Comparison of ENCODE assay signal across 9 mouse cellular contexts in genomic region chr2:152092927-152093326, GRCm38 (mm10). TPM values are rescaled to one million over a fixed set of nuclear protein-coding genes. Genes with fewer than 3 reads are reported as not detected.
DNase-seq lines count a peak whose midpoint lies in the region; ATAC-seq and TF ChIP-seq lines count a peak whose summit lies in the region.
"Had no signal": no experiment of that assay in that cellular context is flagged by ENCODE, and none has a peak within 500 bp of the region (broad histone marks: within the 10 kb centered on the region; RNA-seq: fewer than 3 reads in every experiment).

No protein-coding gene starts in this region.

- H3K9ac ChIP-seq in heart, embryonic 14.5 days (ENCODE audit: low read length), result peak overlapping the region; percentile 59
- H3K9ac ChIP-seq in hindbrain, embryonic 15.5 days, result peak overlapping the region; percentile 12; the same call in 1 of the 2 replicates
- H3K9ac ChIP-seq in midbrain, embryonic 13.5 days (replicated peaks), result peak overlapping the region; percentile 34

- peaks cover 63% of the 10 kb centered on the region for H3K27me3 ChIP-seq in heart, embryonic 14.5 days (ENCODE audit: control insufficient read depth, insufficient read depth, low read length)
- H3K27me3 ChIP-seq in hindbrain, embryonic 15.5 days, result 0 out of 2 replicates have a peak, but pooled peaks cover 6% of the 10 kb centered on the region
- H3K27me3 ChIP-seq in midbrain, embryonic 13.5 days, result peaks cover 30% of the 10 kb centered on the region

- no peak overlapping the region for H3K27ac ChIP-seq in heart, embryonic 14.5 days (replicated peaks in 1 of 2; ENCODE audit: control insufficient read depth in 1 of 2, insufficient read depth in 1 of 2, low read depth in 2 of 2, low read length in 2 of 2)
- no peak overlapping the region for H3K27ac ChIP-seq in cortical plate, adult 2 months (ENCODE audit: insufficient read depth, low read length)
- no peak overlapping the region; the same call in 1 of the 2 replicates for H3K27ac ChIP-seq in hindbrain, embryonic 15.5 days (replicated peaks)
- peak overlapping the region; percentile 45 for H3K27ac ChIP-seq in midbrain, embryonic 13.5 days

- intact Hi-C loops in heart, postnatal 25 days (cut with DNase I), result no loop called here

- H3K4me2 ChIP-seq in heart, embryonic 14.5 days (ENCODE audit: low read length), result peak overlapping the region; percentile 69
- peak overlapping the region; percentile 49 for H3K4me2 ChIP-seq in hindbrain, embryonic 15.5 days
- peak overlapping the region; percentile 46 for H3K4me2 ChIP-seq in midbrain, embryonic 13.5 days (replicated peaks)

- H3K9me3 ChIP-seq in heart, embryonic 14.5 days (ENCODE audit: control insufficient read depth, low read length), result no peaks in the 10 kb centered on the region
- no peaks in the 10 kb centered on the region for H3K9me3 ChIP-seq in hindbrain, embryonic 15.5 days
- no peaks in the 10 kb centered on the region for H3K9me3 ChIP-seq in midbrain, embryonic 13.5 days

- no peak for DNase-seq in heart, postnatal 25 days (ENCODE audit: low spot score)
- no peak for DNase-seq in cerebellum, adult 9-10 months
- no peak for DNase-seq in spleen, postnatal 10 days (ENCODE audit: low spot score in 2 of 2)
- no peak for DNase-seq in frontal cortex, adult 2 months (ENCODE audit: extremely low spot score in 1 of 2, low spot score in 1 of 2)

- H3K4me1 ChIP-seq in heart, embryonic 14.5 days (ENCODE audit: control insufficient read depth in 2 of 2, insufficient read depth in 2 of 2, low read length in 2 of 2), result peaks cover 0 to 16% of the 10 kb centered on the region in 2 experiments; a peak in 3 of 4 replicates
- 0 out of 2 replicates have a peak, but pooled peaks cover 1% of the 10 kb centered on the region for H3K4me1 ChIP-seq in cortical plate, adult 2 months (ENCODE audit: control insufficient read depth, insufficient read depth, low read length)
- peaks cover 37% of the 10 kb centered on the region for H3K4me1 ChIP-seq in hindbrain, embryonic 15.5 days (replicated peaks)
- H3K4me1 ChIP-seq in midbrain, embryonic 13.5 days (replicated peaks), result peaks cover 85% of the 10 kb centered on the region

- TF ChIP-seq POLR2A in cortical plate, adult 2 months (IDR thresholded peaks at IDR 0.05; ENCODE audit: extremely low read depth, insufficient read depth, low read length), result no peak

- TF ChIP-seq CTCF in cortical plate, adult 2 months (IDR thresholded peaks at IDR 0.05; ENCODE audit: extremely low read depth, insufficient read depth, low read length), result no peak

- WGBS in heart, embryonic 14.5 days, result 3% methylated on average over 45 of the region's 45 CpGs
- WGBS in hindbrain, embryonic 15.5 days, result 5% methylated on average over 39 of the region's 45 CpGs
- WGBS in midbrain, embryonic 13.5 days, result 5% methylated on average over 43 of the region's 45 CpGs

- no peaks in the 10 kb centered on the region for H3K36me3 ChIP-seq in heart, embryonic 14.5 days (ENCODE audit: control insufficient read depth, insufficient read depth, low read length)
- 0 out of 2 replicates have a peak, but pooled peaks cover 3% of the 10 kb centered on the region for H3K36me3 ChIP-seq in hindbrain, embryonic 15.5 days
- H3K36me3 ChIP-seq in midbrain, embryonic 13.5 days, result peaks cover 40% of the 10 kb centered on the region

- H3K4me3 ChIP-seq in heart, embryonic 14.5 days (ENCODE audit: control insufficient read depth in 1 of 2, insufficient read depth in 1 of 2, low read depth in 1 of 2, low read length in 2 of 2), result peak overlapping the region; percentile 28 to 43
- H3K4me3 ChIP-seq in cortical plate, adult 2 months (ENCODE audit: insufficient read depth, low read length), result peak overlapping the region; percentile 21
- peak overlapping the region; percentile 29 for H3K4me3 ChIP-seq in hindbrain, embryonic 15.5 days
- peak overlapping the region; percentile 29 for H3K4me3 ChIP-seq in midbrain, embryonic 13.5 days (replicated peaks)

- ATAC-seq in heart, embryonic 14.5 days (ENCODE audit: insufficient number of reproducible peaks, insufficient read depth, low FRiP score, low read depth), result no peak
- peak; percentile 7; the same call in 1 of the 2 replicates for ATAC-seq in hindbrain, embryonic 15.5 days (ENCODE audit: low FRiP score, low read depth)
- peak; percentile 8; the same call in 1 of the 2 replicates for ATAC-seq in midbrain, embryonic 13.5 days

RNA-seq across cellular contexts. Expression of gene Scrt2, which starts 11.6 kb away (rescaled TPM):
- polyA plus RNA-seq in heart, embryonic 14.5 days (2014; fragmentation: Nextera tagmentation; extraction: Ambion mirVana), result not detected in 2 replicates
- not detected for total RNA-seq in heart, postnatal 25 days (2021)
- polyA plus RNA-seq in cortical plate, adult 2 months (2012; rRNA removed), result 9.9 and 12.1 TPM in 2 replicates
- polyA plus RNA-seq in hindbrain, embryonic 15.5 days (2015; fragmentation: Nextera tagmentation; extraction: Ambion mirVana), result 10.8 and 11.1 TPM in 2 replicates
- 16.3 and 20.0 TPM in 2 replicates for polyA plus RNA-seq in midbrain, embryonic 13.5 days (2015; fragmentation: Nextera tagmentation; extraction: Ambion mirVana)
- 15.5 and 19.7 TPM in 2 replicates for polyA plus RNA-seq in frontal cortex, adult 2 months (2012; rRNA removed)
- total RNA-seq: CH12.LX had no signal

RNA-seq across cellular contexts. Expression of gene Srxn1, which starts 12.4 kb away (rescaled TPM):
- polyA plus RNA-seq in heart, embryonic 14.5 days (2014; fragmentation: Nextera tagmentation; extraction: Ambion mirVana), result 5.7 and 6.1 TPM in 2 replicates
- total RNA-seq in heart, postnatal 25 days (2021), result 10 to 100 TPM; 14.8 to 15.2 TPM
- polyA plus RNA-seq in cortical plate, adult 2 months (2012; rRNA removed), result 94.9 and 97.3 TPM in 2 replicates
- 24.4 and 24.7 TPM in 2 replicates for polyA plus RNA-seq in hindbrain, embryonic 15.5 days (2015; fragmentation: Nextera tagmentation; extraction: Ambion mirVana)
- 13.4 and 14.9 TPM in 2 replicates for polyA plus RNA-seq in midbrain, embryonic 13.5 days (2015; fragmentation: Nextera tagmentation; extraction: Ambion mirVana)
- polyA plus RNA-seq in frontal cortex, adult 2 months (2012; rRNA removed), result 91.2 and 95.2 TPM in 2 replicates
- total RNA-seq: CH12.LX had no signal

RNA-seq across cellular contexts. Expression of gene Tcf15, which starts 50.4 kb away (rescaled TPM):
- polyA plus RNA-seq in heart, embryonic 14.5 days (2014; fragmentation: Nextera tagmentation; extraction: Ambion mirVana), result 16.0 and 19.5 TPM in 2 replicates
- 10 to 100 TPM; 24.3 to 34.0 TPM for total RNA-seq in heart, postnatal 25 days (2021)
- polyA plus RNA-seq in cortical plate, adult 2 months (2012; rRNA removed), result 1.0 and 1.9 TPM in 2 replicates
- 1.1 and 1.7 TPM in 2 replicates for polyA plus RNA-seq in hindbrain, embryonic 15.5 days (2015; fragmentation: Nextera tagmentation; extraction: Ambion mirVana)
- polyA plus RNA-seq in midbrain, embryonic 13.5 days (2015; fragmentation: Nextera tagmentation; extraction: Ambion mirVana), result 1.0 and 1.8 TPM in 2 replicates
- polyA plus RNA-seq in frontal cortex, adult 2 months (2012; rRNA removed), result 3.3 TPM in 2 replicates
- total RNA-seq: CH12.LX had no signal

Comparison
In these comparisons a context has a peak if more than half of its experiments do, and no peak if none do; other contexts are left out.
1. RNA of gene Scrt2, which starts 11.6 kb away (polyA plus RNA-seq): 16.3 to 20.0 TPM in midbrain, embryonic 13.5 days, 15.5 to 19.7 TPM in frontal cortex, adult 2 months, 9.9 to 12.1 TPM in cortical plate, adult 2 months and 10.8 to 11.1 TPM in hindbrain, embryonic 15.5 days; not detected in heart, embryonic 14.5 days; every median in the first group is over 10 times any median in the second.
2. Peak in every context shown above with its lines, with median percentiles within 50 percentile points of each other: H3K4me2 ChIP-seq, H3K4me3 ChIP-seq and H3K9ac ChIP-seq.